Mouse (Mus musculus) thymus, adult 2 months (tissue): ENCODE results near the gene Abl2. TPM values are rescaled to one million over a fixed set of nuclear protein-coding genes. Genes with fewer than 3 reads are reported as not detected.
"Not testable (repeated sequence)": the region's sequence is repeated elsewhere in the genome, so short reads cannot be mapped to it uniquely, and the experiment has no call there.

ENCODE experiments used
- DNase-seq: peaks from one replicate; pipeline ENCODE4 v3.0.0; 2021
- H3K27ac ChIP-seq: fragments of 200-500 bp; 2 replicates; pipeline ENCODE4 v1.5.1; 2012; ENCODE audit warnings: low read length, control low read depth; ENCODE audit not compliant: control insufficient read depth, insufficient read depth
- H3K27me3 ChIP-seq: fragments of 200-500 bp; 2 replicates; pipeline ENCODE4 v1.6.1; 2012; ENCODE audit warnings: mild to moderate bottlenecking, low read length, moderate library complexity, mixed read lengths; ENCODE audit not compliant: control insufficient read depth, insufficient read depth
- H3K36me3 ChIP-seq: fragments of 200-500 bp; 2 replicates; pipeline ENCODE4 v1.6.1; 2012; ENCODE audit warnings: mild to moderate bottlenecking, low read length, moderate library complexity; ENCODE audit not compliant: control insufficient read depth, insufficient read depth
- H3K4me1 ChIP-seq: fragments of 200-500 bp; replicated peaks from 2 replicates; pipeline ENCODE4 v1.6.1; 2012; ENCODE audit warnings: low read length; ENCODE audit not compliant: control insufficient read depth, insufficient read depth
- H3K4me3 ChIP-seq: fragments of 200-500 bp; 2 replicates; pipeline ENCODE4 v1.5.1; 2012; ENCODE audit warnings: mild to moderate bottlenecking, low read length, control low read depth, moderate library complexity; ENCODE audit not compliant: control insufficient read depth, insufficient read depth
- CTCF ChIP-seq: fragments of 200-500 bp; IDR thresholded peaks from 2 replicates; pipeline ENCODE4 v1.5.1; 2012; ENCODE audit warnings: mild to moderate bottlenecking, control low read depth, low read length, moderate library complexity, borderline replicate concordance; ENCODE audit not compliant: control insufficient read depth, poor library complexity, insufficient read depth; ENCODE audit errors: extremely low read depth
- POLR2A ChIP-seq: fragments of 200-500 bp; IDR thresholded peaks from 2 replicates; pipeline ENCODE4 v1.6.1; 2012; ENCODE audit warnings: mild to moderate bottlenecking, low read length, control low read depth, moderate library complexity; ENCODE audit not compliant: control insufficient read depth, poor library complexity, insufficient read depth; ENCODE audit errors: extremely low read depth
- WGBS: fragments of 180-500 bp; shearing (Covaris S2); methylation state at CpG from one replicate; pipeline ENCODE4 v1.1.7; 2018; 5-methylcytosine and 5-hydroxymethylcytosine counted together
- polyA plus RNA-seq: library from polyadenylated mRNA; depleted of rRNA; stranded (reverse); fragments of >200 nt; gene quantifications from 2 replicates; pipeline ENCODE4 v1.2.3, GENCODE M21; 2012; rRNA removed

Abl2 gene
- 18.7 and 19.9 TPM in 2 replicates for polyA plus RNA-seq

- peak within 1 kb of the TSS; percentile 24; the same call in 1 of the 2 replicates for H3K27ac ChIP-seq
- peaks cover 3% of the 10 kb centered on the region for H3K4me1 ChIP-seq
- TF ChIP-seq CTCF: peak; percentile 44; the same call in 1 of the 2 replicates
- peak; percentile 73 for TF ChIP-seq POLR2A
- peak; percentile 86 for DNase-seq
- H3K36me3 ChIP-seq: no peaks in the 10 kb centered on the region
- 11% methylated on average over 60 of the region's 60 CpGs for WGBS
- H3K27me3 ChIP-seq: no peaks in the 10 kb centered on the region
- peak within 1 kb of the TSS; percentile 65 for H3K4me3 ChIP-seq
Observed at GRCm38 (mm10) chr1:156558024-156558930, at the start of gene Abl2. TSS of gene Abl2 (plus strand) at chr1:156558786.

DNA sequence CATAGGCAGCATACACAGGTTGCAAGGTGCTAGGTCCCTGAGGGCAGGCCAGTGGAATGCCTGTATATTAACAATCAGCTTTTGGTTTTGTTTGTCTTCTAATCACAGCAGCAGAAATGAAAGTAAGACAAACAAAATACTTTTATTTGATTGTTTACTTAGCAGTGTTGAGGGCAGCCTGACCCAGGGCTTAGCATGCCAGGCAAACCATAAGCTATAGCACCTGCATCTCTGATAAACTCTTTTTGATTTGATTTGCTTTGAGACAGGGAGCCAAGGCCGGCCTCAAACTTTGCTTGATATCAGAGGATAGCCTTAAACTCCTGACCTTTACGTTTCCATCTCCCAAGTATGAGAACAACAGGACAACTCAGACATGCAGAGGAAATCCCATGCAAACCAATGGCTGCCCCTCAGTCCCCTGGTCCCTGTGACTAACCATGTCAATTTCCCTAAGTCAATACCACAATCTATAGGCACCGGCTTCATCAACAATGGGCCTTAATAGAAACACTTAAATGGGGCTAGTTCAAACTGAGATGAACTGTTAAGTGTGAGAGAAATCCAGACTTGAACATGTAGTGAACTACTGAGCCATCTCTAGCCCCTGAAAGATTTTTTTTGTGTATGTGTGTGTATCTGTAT, 38.3 kb upstream of the Abl2 start:
- TF ChIP-seq CTCF: no peak
- TF ChIP-seq POLR2A: no peak
- Histone ChIP-seq H3K36me3 (no peaks in the 10 kb centered on the region), H3K4me1 (peaks cover 6% of the 10 kb centered on the region), H3K4me3 (no peak overlapping the region), H3K27me3 (no peaks in the 10 kb centered on the region), H3K27ac (no peak overlapping the region)
- WGBS: 95% methylated on average over 3 of the region's 3 CpGs
- DNase-seq: no peak

- 16% methylated on average over 15 of the region's 15 CpGs for WGBS
- DNase-seq: peak; percentile 63
- peaks cover 6% of the 10 kb centered on the region for H3K4me1 ChIP-seq
- peak overlapping the region; percentile 85 for H3K27ac ChIP-seq
- no peaks in the 10 kb centered on the region for H3K36me3 ChIP-seq
- H3K4me3 ChIP-seq: peak overlapping the region; percentile 24
- no peak for TF ChIP-seq CTCF
- no peak for TF ChIP-seq POLR2A
- no peaks in the 10 kb centered on the region for H3K27me3 ChIP-seq
Observed at GRCm38 (mm10) chr1:156521796-156522517, 36.6 kb upstream of the Abl2 start.

DNA sequence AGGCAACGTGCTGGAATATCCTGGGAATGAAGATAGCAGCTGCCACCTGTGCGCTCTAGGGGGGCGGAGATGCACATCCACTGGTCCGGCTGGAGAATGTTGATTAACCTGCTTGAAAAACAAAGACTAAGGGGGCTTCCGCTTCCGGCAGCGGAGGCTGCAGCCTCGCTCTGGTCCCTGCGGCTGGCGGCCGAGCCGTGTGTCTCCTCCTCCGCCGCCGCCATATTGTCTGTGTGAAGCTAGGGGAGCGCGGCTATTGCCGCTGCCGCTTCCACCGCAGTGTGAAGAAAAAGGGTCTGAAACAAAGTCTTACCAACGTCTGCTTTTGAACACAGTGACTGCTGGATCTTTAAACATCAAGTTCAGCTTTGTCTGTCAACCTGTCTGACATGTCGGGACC, 34.7 kb upstream of the Abl2 start, which contains the start of gene Gm10031:
Gene Gm10031, plus strand, starts transcription at position 171 of the 400 bp plus-strand sequence.
- H3K27me3 ChIP-seq, H3K4me3 ChIP-seq, H3K4me1 ChIP-seq, DNase-seq, H3K36me3 ChIP-seq, H3K27ac ChIP-seq: not testable (repeated sequence)
- 96% methylated on average over 22 of the region's 22 CpGs for WGBS

- H3K27ac ChIP-seq, H3K27me3 ChIP-seq, H3K4me3 ChIP-seq, H3K36me3 ChIP-seq, DNase-seq, H3K4me1 ChIP-seq: not testable (repeated sequence)
- WGBS: 96% methylated on average over 16 of the region's 16 CpGs
Observed at GRCm38 (mm10) chr1:156532476-156533175, 26.0 kb upstream of the Abl2 start.

GRCm38 (mm10) chr1:156533483-156533882, 25.1 kb upstream of the Abl2 start:
- DNase-seq: no peak
- Histone ChIP-seq H3K27me3 (no peaks in the 10 kb centered on the region), H3K27ac (no peak overlapping the region), H3K36me3 (no peaks in the 10 kb centered on the region), H3K4me3 (no peak overlapping the region), H3K4me1 (no peaks in the 10 kb centered on the region)
- 74% methylated on average over 3 of the region's 3 CpGs for WGBS
- no peak for TF ChIP-seq POLR2A
- no peak for TF ChIP-seq CTCF
